Mouse (Mus musculus): ENCODE measurements around the gene Crispld2. TPM values are rescaled to one million over a fixed set of nuclear protein-coding genes. Genes with fewer than 3 reads are reported as not detected.

Crispld2 gene
- total and polyA plus RNA-seq, 3 experiments = not detected

GRCm38 (mm10) chr8:119958076-119958475 lies 34.2 kb upstream of the Crispld2 start:
- Histone ChIP-seq H3K9ac (ENCODE audit: insufficient read depth, low read depth) (no peak overlapping the region), H3K9me3 (replicated peaks; ENCODE audit: low read length) (no peaks in the 10 kb centered on the region), H3K36me3 (replicated peaks in 1 of 2; ENCODE audit: control insufficient read depth in 1 of 2, insufficient read depth in 1 of 2, low read length in 1 of 2) (peaks cover 47 to 56% of the 10 kb centered on the region in 2 experiments), H3K27me3 (replicated peaks) (no peaks in the 10 kb centered on the region), H3K4me2 (ENCODE audit: insufficient read depth, low read depth, poor library complexity, severe bottlenecking) (no peak overlapping the region), H3K4me3 (replicated peaks in 1 of 3; ENCODE audit: low read depth in 2 of 3, low read length in 2 of 3, poor library complexity in 1 of 3) (no peak overlapping the region), H3K27ac (ENCODE audit: insufficient read depth, low read depth) (no peak overlapping the region), H3K79me2 (replicated peaks; ENCODE audit: control insufficient read depth, extremely low read depth, insufficient read depth, poor library complexity, severe bottlenecking) (no peaks in the 10 kb centered on the region), H3K4me1 (ENCODE audit: control insufficient read depth in 1 of 2, insufficient read depth in 2 of 2) (no peaks in the 10 kb centered on the region)
- in situ Hi-C loops (cut with MboI; ENCODE audit: low pct_ligation_motif_present, low pct_unique_long_range_greater_than_20kb, low sequenced_read_pairs) = no loop called here
- no peak for TF ChIP-seq USF1 (IDR thresholded peaks at IDR 0.05; ENCODE audit: low read depth, low read length)
- no peak for TF ChIP-seq NELFE (IDR thresholded peaks at IDR 0.05; ENCODE audit: low read depth, low read length)
- no peak for TF ChIP-seq IRF4 (IDR thresholded peaks at IDR 0.05; ENCODE audit: low read depth, low read length)
- no peak for TF ChIP-seq RAD21 (IDR thresholded peaks at IDR 0.05; ENCODE audit: low read depth, low read length)
- no peak for TF ChIP-seq POLR2AphosphoS2 (IDR thresholded peaks at IDR 0.05; ENCODE audit: low read depth, low read length)
- no peak for TF ChIP-seq MAFK (IDR thresholded peaks at IDR 0.05; ENCODE audit: insufficient replicate concordance, low read length)
- TF ChIP-seq SMC3 (IDR thresholded peaks at IDR 0.05; ENCODE audit: low read depth, low read length) = no peak
- no peak for TF ChIP-seq MEF2A (IDR thresholded peaks at IDR 0.05; ENCODE audit: borderline replicate concordance, low read depth, low read length)
- no peak for TF ChIP-seq HCFC1 (IDR thresholded peaks at IDR 0.05; ENCODE audit: low read depth, low read length)
- TF ChIP-seq KAT2A (IDR thresholded peaks at IDR 0.05; ENCODE audit: insufficient replicate concordance, low read length) = no peak
- no peak for TF ChIP-seq ETS1 (conservative IDR thresholded peaks at IDR 0.05; ENCODE audit: low read depth, low read length)
- TF ChIP-seq BHLHE40 (IDR thresholded peaks at IDR 0.05; ENCODE audit: low read depth, low read length) = no peak
- dilution Hi-C loops (cut with MboI; ENCODE audit: extremely low pct_ligation_motif_present, extremely low pct_unique_long_range_greater_than_20kb, low sequenced_read_pairs) = no loop called here
- no peak for DNase-seq (ENCODE audit: extremely low read depth)

- no peak overlapping the region for H3K9ac ChIP-seq (ENCODE audit: insufficient read depth, low read depth)
- in situ Hi-C loops (cut with MboI; ENCODE audit: low pct_ligation_motif_present, low pct_unique_long_range_greater_than_20kb, low sequenced_read_pairs) (no loop called here), dilution Hi-C loops (cut with MboI; ENCODE audit: extremely low pct_ligation_motif_present, extremely low pct_unique_long_range_greater_than_20kb, low sequenced_read_pairs) (no loop called here)
- DNase-seq (ENCODE audit: extremely low read depth) = no peak
- TF ChIP-seq CHD1 (IDR thresholded peaks at IDR 0.05; ENCODE audit: low read depth, low read length) = no peak
- TF ChIP-seq JUN (IDR thresholded peaks at IDR 0.05; ENCODE audit: insufficient read depth, low read depth, low read length) = no peak
- H3K79me2 ChIP-seq (replicated peaks; ENCODE audit: control insufficient read depth, extremely low read depth, insufficient read depth, poor library complexity, severe bottlenecking) = no peaks in the 10 kb centered on the region
- peaks cover 23 to 31% of the 10 kb centered on the region in 2 experiments for H3K36me3 ChIP-seq (replicated peaks in 1 of 2; ENCODE audit: control insufficient read depth in 1 of 2, insufficient read depth in 1 of 2, low read length in 1 of 2)
- no peak overlapping the region for H3K4me2 ChIP-seq (ENCODE audit: insufficient read depth, low read depth, poor library complexity, severe bottlenecking)
- H3K9me3 ChIP-seq (replicated peaks; ENCODE audit: low read length) = no peaks in the 10 kb centered on the region
- H3K4me1 ChIP-seq (ENCODE audit: control insufficient read depth in 1 of 2, insufficient read depth in 2 of 2) = no peaks in the 10 kb centered on the region
- no peak overlapping the region for H3K27ac ChIP-seq (ENCODE audit: insufficient read depth, low read depth)
- H3K27me3 ChIP-seq (replicated peaks) = no peaks in the 10 kb centered on the region
- no peak overlapping the region for H3K4me3 ChIP-seq (replicated peaks in 1 of 3; ENCODE audit: low read depth in 2 of 3, low read length in 2 of 3, poor library complexity in 1 of 3)
Measured at GRCm38 (mm10) chr8:119960531-119961104, 31.6 kb upstream of the Crispld2 start.
